ENCODE assay signal across 9 mouse cellular contexts in the genomic region with DNA sequence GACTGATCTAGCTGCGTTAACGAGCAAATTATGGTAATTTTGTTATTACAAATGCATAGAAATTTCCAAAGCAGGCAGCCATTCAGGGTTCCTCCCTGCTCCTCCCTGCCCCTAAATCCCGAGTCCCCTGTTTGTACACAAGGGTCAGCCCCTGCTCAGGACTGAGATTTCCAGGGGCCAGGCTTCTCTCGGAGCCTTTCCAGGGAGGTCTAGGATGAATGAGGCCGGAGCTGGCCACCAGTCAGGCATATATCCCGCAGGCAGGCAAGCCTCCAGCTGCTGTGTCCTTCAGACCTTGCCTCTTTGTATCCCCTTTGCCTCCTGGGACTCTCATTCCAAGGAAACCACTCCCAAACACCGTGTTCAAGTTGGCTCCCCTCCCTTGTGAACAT.
DNase-seq lines count a peak whose midpoint lies in the region; ATAC-seq lines count a peak whose summit lies in the region.
"Had no signal": no experiment of that assay in that cellular context is flagged by ENCODE, and none has a peak within 500 bp of the region (broad histone marks: within the 10 kb centered on the region; RNA-seq: fewer than 3 reads in every experiment).

No protein-coding gene starts in this region.

- peak overlapping the region; percentile 47 for H3K4me3 ChIP-seq in kidney, embryonic 15.5 days (replicated peaks)
- H3K4me3 ChIP-seq in forebrain, embryonic 11.5 days (ENCODE audit: low read depth, low read length): peak overlapping the region; percentile 31
- no peak overlapping the region for H3K4me3 ChIP-seq in intestine, embryonic 16.5 days (ENCODE audit: low read length)
- H3K4me3 ChIP-seq in neural tube, embryonic 12.5 days: no peak overlapping the region

- no peaks in the 10 kb centered on the region for H3K9me3 ChIP-seq in kidney, embryonic 15.5 days (replicated peaks)
- H3K9me3 ChIP-seq in forebrain, embryonic 11.5 days (ENCODE audit: control insufficient read depth, low read length): no peaks in the 10 kb centered on the region
- H3K9me3 ChIP-seq in intestine, embryonic 16.5 days (ENCODE audit: control insufficient read depth, low read length): no peaks in the 10 kb centered on the region
- no peaks in the 10 kb centered on the region for H3K9me3 ChIP-seq in neural tube, embryonic 12.5 days

- peaks cover 15% of the 10 kb centered on the region for H3K4me1 ChIP-seq in kidney, embryonic 15.5 days
- H3K4me1 ChIP-seq in forebrain, embryonic 11.5 days (replicated peaks; ENCODE audit: control insufficient read depth, insufficient read depth, low read length): peaks cover 10% of the 10 kb centered on the region
- H3K4me1 ChIP-seq in intestine, embryonic 16.5 days (ENCODE audit: control insufficient read depth, insufficient read depth, low read length): peaks cover 5% of the 10 kb centered on the region; the same call in 1 of the 2 replicates
- peaks cover 31% of the 10 kb centered on the region for H3K4me1 ChIP-seq in neural tube, embryonic 12.5 days

- H3K27me3 ChIP-seq in kidney, embryonic 15.5 days: peaks cover 30% of the 10 kb centered on the region
- peaks cover 25% of the 10 kb centered on the region for H3K27me3 ChIP-seq in forebrain, embryonic 11.5 days (ENCODE audit: control insufficient read depth, insufficient read depth, low read length)
- 0 out of 2 replicates have a peak, but pooled peaks cover 5% of the 10 kb centered on the region for H3K27me3 ChIP-seq in intestine, embryonic 16.5 days (replicated peaks; ENCODE audit: control insufficient read depth, insufficient read depth, low read length)
- peaks cover 21% of the 10 kb centered on the region; the same call in 1 of the 2 replicates for H3K27me3 ChIP-seq in neural tube, embryonic 12.5 days (replicated peaks)

- H3K9ac ChIP-seq in kidney, embryonic 15.5 days: peak overlapping the region; percentile 56; the same call in 1 of the 2 replicates
- H3K9ac ChIP-seq in forebrain, embryonic 11.5 days (ENCODE audit: low read length): peak overlapping the region; percentile 32; the same call in 1 of the 2 replicates
- no peak overlapping the region for H3K9ac ChIP-seq in intestine, embryonic 16.5 days (ENCODE audit: low read depth, low read length)
- H3K9ac ChIP-seq in neural tube, embryonic 12.5 days: peak overlapping the region; percentile 59

- no peak overlapping the region for H3K27ac ChIP-seq in kidney, embryonic 15.5 days
- H3K27ac ChIP-seq in forebrain, embryonic 11.5 days (ENCODE audit: low read depth, low read length): peak overlapping the region; percentile 77
- H3K27ac ChIP-seq in intestine, embryonic 16.5 days (ENCODE audit: low read length): no peak overlapping the region
- peak overlapping the region; percentile 81; the same call in 1 of the 2 replicates for H3K27ac ChIP-seq in neural tube, embryonic 12.5 days

- no peaks in the 10 kb centered on the region for H3K36me3 ChIP-seq in kidney, embryonic 15.5 days
- no peaks in the 10 kb centered on the region for H3K36me3 ChIP-seq in forebrain, embryonic 11.5 days (ENCODE audit: control insufficient read depth, insufficient read depth, low read length)
- H3K36me3 ChIP-seq in intestine, embryonic 16.5 days (ENCODE audit: control insufficient read depth, insufficient read depth, low read length): no peaks in the 10 kb centered on the region
- H3K36me3 ChIP-seq in neural tube, embryonic 12.5 days: no peaks in the 10 kb centered on the region

- 6% methylated on average over 7 of the region's 7 CpGs for WGBS in kidney, embryonic 15.5 days
- WGBS in forebrain, embryonic 11.5 days: 3% methylated on average over 7 of the region's 7 CpGs
- WGBS in intestine, embryonic 16.5 days: 12% methylated on average over 7 of the region's 7 CpGs
- 3% methylated on average over 7 of the region's 7 CpGs for WGBS in neural tube, embryonic 12.5 days

- 0 out of 2 replicates have a peak, but pooled peaks have one; percentile 6 for ATAC-seq in kidney, embryonic 15.5 days (replicated peaks; ENCODE audit: low FRiP score)
- no peak; the same call in 1 of the 2 replicates for ATAC-seq in forebrain, embryonic 11.5 days (replicated peaks; ENCODE audit: low FRiP score)
- no peak for ATAC-seq in intestine, embryonic 16.5 days
- ATAC-seq in neural tube, embryonic 12.5 days (ENCODE audit: low FRiP score, low read depth): peak; percentile 41

- DNase-seq in kidney, adult 9 months: no peak
- no peak for DNase-seq in forebrain, embryonic 11.5 days (ENCODE audit: low spot score)
- DNase-seq in frontal cortex, postnatal 36 days (ENCODE audit: low spot score in 2 of 2): no peak
- no peak for DNase-seq in left cerebral cortex, adult 18-20 months (ENCODE audit: low spot score in 2 of 2)
- no peak for DNase-seq in left cerebral cortex, adult 9 months (ENCODE audit: low spot score in 2 of 2)
- DNase-seq: heart, postnatal 14 days had no signal

- peak overlapping the region; percentile 92 for H3K4me2 ChIP-seq in kidney, embryonic 15.5 days
- H3K4me2 ChIP-seq in forebrain, embryonic 11.5 days (ENCODE audit: low read depth, low read length, severe bottlenecking): peak overlapping the region; percentile 87
- peak overlapping the region; percentile 62; the same call in 1 of the 2 replicates for H3K4me2 ChIP-seq in intestine, embryonic 16.5 days (ENCODE audit: low read depth, low read length)
- peak overlapping the region; percentile 87 for H3K4me2 ChIP-seq in neural tube, embryonic 12.5 days (replicated peaks)

Comparison
In these comparisons a context has a peak if more than half of its experiments do, and no peak if none do; other contexts are left out.
1. ATAC-seq: peak in kidney, embryonic 15.5 days (single experiment) and neural tube, embryonic 12.5 days (single experiment); none in forebrain, embryonic 11.5 days (single experiment) and intestine, embryonic 16.5 days (single experiment).
2. H3K27ac ChIP-seq: peak in forebrain, embryonic 11.5 days (single experiment) and neural tube, embryonic 12.5 days (single experiment); none in kidney, embryonic 15.5 days (single experiment) and intestine, embryonic 16.5 days (single experiment).
3. H3K4me3 ChIP-seq: peak in kidney, embryonic 15.5 days (single experiment) and forebrain, embryonic 11.5 days (single experiment); none in intestine, embryonic 16.5 days (single experiment) and neural tube, embryonic 12.5 days (single experiment).
4. Peak in every context shown above with its lines, with median percentiles within 50 percentile points of each other: H3K4me2 ChIP-seq.